Mouse (Mus musculus) erythroblast, embryonic 14.5 days (primary cell): ENCODE results near the gene Ccdc28a. TPM values are rescaled to one million over a fixed set of nuclear protein-coding genes. Genes with fewer than 3 reads are reported as not detected.

Experiments used
- H3K27me3 ChIP-seq: 2 replicates; pipeline ENCODE4 v1.6.1; 2012; ENCODE audit warnings: inconsistent platforms; ENCODE audit not compliant: control insufficient read depth
- H3K36me3 ChIP-seq: 2 replicates; pipeline ENCODE4 v1.6.1; 2012; ENCODE audit warnings: mild to moderate bottlenecking, inconsistent platforms; ENCODE audit not compliant: control insufficient read depth
- H3K4me1 ChIP-seq: 2 replicates; pipeline ENCODE4 v1.6.1; 2012; ENCODE audit warnings: inconsistent platforms; ENCODE audit not compliant: control insufficient read depth
- H3K4me3 ChIP-seq: replicated peaks from 2 replicates; pipeline ENCODE3; 2012; ENCODE audit warnings: moderate library complexity, mild to moderate bottlenecking, inconsistent platforms
- H3K9me3 ChIP-seq: 2 replicates; pipeline ENCODE4 v1.6.1; 2012; ENCODE audit warnings: low read length, inconsistent platforms, mixed read lengths; ENCODE audit not compliant: control insufficient read depth
- GATA1 ChIP-seq: IDR thresholded peaks from 2 replicates; pipeline ENCODE4 v1.6.1; 2012; ENCODE audit warnings: low read length, inconsistent platforms, mixed read lengths
- TAL1 ChIP-seq: IDR thresholded peaks from 3 replicates; pipeline ENCODE4 v1.6.1; 2012; ENCODE audit warnings: low read length, inconsistent platforms, mixed read lengths
- polyA plus RNA-seq: library from polyadenylated mRNA; stranded (reverse); fragments of >175 nt; gene quantifications from 2 replicates; pipeline ENCODE4 v1.2.3, GENCODE M21; 2012

Gene Ccdc28a
- polyA plus RNA-seq, 1 experiment = 0.30 TPM

DNA sequence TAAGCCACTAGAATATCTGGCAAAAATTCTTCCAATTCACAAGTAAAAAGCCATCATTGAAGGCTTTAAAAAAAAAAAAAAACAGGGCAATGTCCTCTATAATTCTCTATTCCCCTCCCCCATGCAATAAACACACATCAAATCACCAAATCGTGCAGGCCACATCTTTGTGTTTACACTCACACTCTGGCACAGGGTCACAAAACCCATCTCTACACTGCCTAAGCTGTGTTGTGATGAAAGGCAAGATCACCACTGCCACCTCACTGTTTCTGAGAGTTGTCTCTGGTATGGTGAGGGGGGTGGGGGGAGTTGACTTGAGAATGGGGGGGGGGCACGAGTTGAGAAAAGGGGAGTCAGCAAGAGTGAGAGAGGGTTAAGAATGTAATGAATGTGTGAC, 57.5 kb downstream of the Ccdc28a start:
- no peaks in the 10 kb centered on the region for H3K9me3 ChIP-seq
- no peak for TF ChIP-seq TAL1
- TF ChIP-seq GATA1 = no peak
- no peak overlapping the region for H3K4me3 ChIP-seq
- no peaks in the 10 kb centered on the region for H3K27me3 ChIP-seq
- no peaks in the 10 kb centered on the region for H3K36me3 ChIP-seq
- no peaks in the 10 kb centered on the region for H3K4me1 ChIP-seq

GRCm38 (mm10) chr10:18176722-18177121, 58.1 kb downstream of the Ccdc28a start:
- Histone ChIP-seq H3K9me3 (no peaks in the 10 kb centered on the region), H3K27me3 (no peaks in the 10 kb centered on the region), H3K36me3 (no peaks in the 10 kb centered on the region), H3K4me1 (no peaks in the 10 kb centered on the region), H3K4me3 (no peak overlapping the region)
- TF ChIP-seq TAL1 (no peak), GATA1 (no peak)

DNA sequence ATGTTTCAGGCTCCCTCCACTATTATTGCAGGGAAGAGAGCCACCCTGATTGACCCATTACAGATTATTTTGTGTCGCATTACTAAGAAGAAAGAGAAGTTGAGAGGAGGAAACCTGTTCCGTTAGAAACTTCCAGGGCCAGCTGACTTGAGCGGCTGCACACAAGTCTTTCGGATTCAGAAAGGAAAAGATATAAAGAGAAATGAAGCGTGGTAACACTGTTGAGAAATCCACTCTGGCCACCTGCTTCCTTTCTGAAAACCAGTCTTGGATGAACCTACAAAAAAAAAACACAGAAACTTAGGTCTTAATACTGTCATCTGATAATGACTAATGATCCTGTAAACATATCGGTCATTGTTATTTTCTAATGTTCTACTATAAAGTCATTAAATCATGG, 59.7 kb downstream of the Ccdc28a start:
- H3K27me3 ChIP-seq = no peaks in the 10 kb centered on the region
- H3K4me1 ChIP-seq = no peaks in the 10 kb centered on the region
- H3K9me3 ChIP-seq = no peaks in the 10 kb centered on the region
- TF ChIP-seq GATA1 = no peak
- no peak for TF ChIP-seq TAL1
- H3K4me3 ChIP-seq = no peak overlapping the region
- no peaks in the 10 kb centered on the region for H3K36me3 ChIP-seq

Other genes starting within 250 kb of the Ccdc28a start
- 1.2 and 1.9 TPM in 2 replicates for gene Abracl, start 211.7 kb downstream of the Ccdc28a start, polyA plus RNA-seq
- gene Reps1, start 179.1 kb downstream of the Ccdc28a start, polyA plus RNA-seq = 1.1 TPM in 2 replicates
- not detected in 2 replicates for gene Ect2l, start 24.1 kb downstream of the Ccdc28a start, polyA plus RNA-seq
- 0.02 TPM in 1 of 2 replicates, not detected in the other for gene Nhsl1, start 84.0 kb upstream of the Ccdc28a start, polyA plus RNA-seq